Mouse (Mus musculus) adrenal gland, postnatal 25 days (tissue): ENCODE results near the gene Trim72. TPM values are rescaled to one million over a fixed set of nuclear protein-coding genes. Genes with fewer than 3 reads are reported as not detected.

Experiments
- DNase-seq: peaks from one replicate; pipeline ENCODE4 v3.0.0; 2021; ENCODE audit warnings: mixed read lengths
- long read RNA-seq: library from polyadenylated mRNA; stranded (forward); transcript quantifications from one replicate; pipeline ENCODE4 v2.0.0, GENCODE M21; 2021
- total RNA-seq: library from RNA; stranded (reverse); gene quantifications from 2 replicates; pipeline ENCODE4 v1.2.3, GENCODE M21; 2021

Trim72 gene
- 0.24 TPM in 1 of 2 replicates, not detected in the other for total RNA-seq
- long read RNA-seq, result 0 reads

- DNase-seq, result no peak
Measured at GRCm38 (mm10) chr7:128003688-128004087, at the start of gene Trim72. Gene Trim72, plus strand, starts transcription at chr7:128003949.

GRCm38 (mm10) chr7:127959364-127959763 lies 44.4 kb upstream of the Trim72 start:
- DNase-seq, result no peak

GRCm38 (mm10) chr7:127966371-127966918 lies 37.3 kb upstream of the Trim72 start:
- DNase-seq, result no peak

GRCm38 (mm10) chr7:127967004-127967921 lies 36.5 kb upstream of the Trim72 start, which contains the start of gene Fus:
Gene Fus, plus strand, starts transcription at chr7:127967457.
- DNase-seq, result peak; percentile 96

- peak; percentile 85 for DNase-seq
Measured at GRCm38 (mm10) chr7:127967922-127968828, 35.6 kb upstream of the Trim72 start.

GRCm38 (mm10) chr7:127974413-127974930 lies 29.3 kb upstream of the Trim72 start:
- no peak for DNase-seq

- DNase-seq, result no peak
Measured at GRCm38 (mm10) chr7:127978856-127979255, 24.9 kb upstream of the Trim72 start.

GRCm38 (mm10) chr7:127980606-127981005 lies 23.1 kb upstream of the Trim72 start:
- no peak for DNase-seq

GRCm38 (mm10) chr7:127988904-127989303 lies 14.8 kb upstream of the Trim72 start:
- DNase-seq, result no peak

- DNase-seq, result peak; percentile 66
Measured at GRCm38 (mm10) chr7:127991643-127992487, 11.9 kb upstream of the Trim72 start.

- DNase-seq, result no peak
Measured at GRCm38 (mm10) chr7:127992488-127993340, 11.0 kb upstream of the Trim72 start.

GRCm38 (mm10) chr7:127993341-127993977 lies 10.3 kb upstream of the Trim72 start, which contains the start of gene Pycard:
Gene Pycard, minus strand, starts transcription at chr7:127993867.
- DNase-seq, result peak; percentile 20

- no peak for DNase-seq
Measured at GRCm38 (mm10) chr7:127999436-127999835, 4.3 kb upstream of the Trim72 start.

GRCm38 (mm10) chr7:128000068-128000950 lies 3.4 kb upstream of the Trim72 start:
- no peak for DNase-seq

- DNase-seq, result no peak
Measured at GRCm38 (mm10) chr7:128003098-128003497, 651 bp upstream of the Trim72 start.

- DNase-seq, result no peak
Measured at GRCm38 (mm10) chr7:128004150-128004486, 369 bp downstream of the Trim72 start.

GRCm38 (mm10) chr7:128004487-128005362 lies 976 bp downstream of the Trim72 start:
- DNase-seq, result no peak

GRCm38 (mm10) chr7:128006193-128006592 lies 2.4 kb downstream of the Trim72 start:
- DNase-seq, result no peak
